Mouse (Mus musculus) heart, adult 2 months (tissue): Measurements from ENCODE around the gene Gm20403. TPM values are rescaled to one million over a fixed set of nuclear protein-coding genes. Genes with fewer than 3 reads are reported as not detected.

Source experiments
- DNase-seq, 2 experiments: peaks; one replicate each; pipeline ENCODE4 v3.0.0; 2021
- H3K27ac ChIP-seq: fragments of 200-600 bp; 2 replicates; pipeline ENCODE4 v1.8.1; 2022
- H3K27me3 ChIP-seq: fragments of 200-500 bp; 2 replicates; pipeline ENCODE4 v1.6.1; 2012; ENCODE audit warnings: mild to moderate bottlenecking, low read length, inconsistent platforms, mixed read lengths; ENCODE audit not compliant: control insufficient read depth, insufficient read depth
- H3K36me3 ChIP-seq: fragments of 200-500 bp; 2 replicates; pipeline ENCODE4 v1.6.1; 2012; ENCODE audit warnings: low read length, inconsistent platforms; ENCODE audit not compliant: control insufficient read depth, insufficient read depth
- H3K4me1 ChIP-seq: fragments of 200-500 bp; 2 replicates; pipeline ENCODE4 v1.6.1; 2011; ENCODE audit warnings: low read length; ENCODE audit not compliant: control insufficient read depth, insufficient read depth
- H3K4me3 ChIP-seq: fragments of 200-600 bp; 2 replicates; pipeline ENCODE4 v1.8.1; 2022
- H3K79me2 ChIP-seq: fragments of 200-500 bp; replicated peaks from 2 replicates; pipeline ENCODE4 v1.6.1; 2012; ENCODE audit warnings: mild to moderate bottlenecking, inconsistent platforms, low read length, moderate library complexity, mixed read lengths; ENCODE audit not compliant: control insufficient read depth, insufficient read depth
- H3K9ac ChIP-seq: fragments of 200-500 bp; 2 replicates; pipeline ENCODE4 v1.6.1; 2012; ENCODE audit warnings: low read depth, mild to moderate bottlenecking, control low read depth, inconsistent platforms, low read length, mixed read lengths
- CTCF ChIP-seq: fragments of 200-600 bp; IDR thresholded peaks from 2 replicates; pipeline ENCODE4 v1.8.1; 2022; ENCODE audit warnings: antibody characterized with exemption, mild to moderate bottlenecking, moderate library complexity
- EP300 ChIP-seq: fragments of 200-500 bp; IDR thresholded peaks from 2 replicates; pipeline ENCODE4 v1.6.1; 2011; ENCODE audit warnings: low read depth, low read length, control low read depth; ENCODE audit not compliant: insufficient read depth
- POLR2A ChIP-seq: fragments of 200-500 bp; IDR thresholded peaks from 2 replicates; pipeline ENCODE4 v1.6.1; 2011; ENCODE audit warnings: mild to moderate bottlenecking, low read depth, low read length, control low read depth; ENCODE audit not compliant: insufficient read depth
- WGBS: fragments of 180-500 bp; shearing (Covaris S2); methylation state at CpG from one replicate; pipeline ENCODE4 v1.1.7; 2018; 5-methylcytosine and 5-hydroxymethylcytosine counted together
- intact Hi-C: fragments of 180-260 bp; cut with DNase I; formaldehyde crosslinking; loops from one replicate; pipeline ENCODE4 v1.15.1; 2025
- polyA plus RNA-seq: library from polyadenylated mRNA; depleted of rRNA; stranded (reverse); fragments of >200 nt; gene quantifications from 2 replicates; pipeline ENCODE4 v1.2.3, GENCODE M21; 2012
- total RNA-seq, 2 experiments: library from RNA; stranded (reverse); gene quantifications; 2 replicates each; pipeline ENCODE4 v1.2.3; 2021

Gm20403 gene
- total and polyA plus RNA-seq, 3 experiments = not detected

DNA sequence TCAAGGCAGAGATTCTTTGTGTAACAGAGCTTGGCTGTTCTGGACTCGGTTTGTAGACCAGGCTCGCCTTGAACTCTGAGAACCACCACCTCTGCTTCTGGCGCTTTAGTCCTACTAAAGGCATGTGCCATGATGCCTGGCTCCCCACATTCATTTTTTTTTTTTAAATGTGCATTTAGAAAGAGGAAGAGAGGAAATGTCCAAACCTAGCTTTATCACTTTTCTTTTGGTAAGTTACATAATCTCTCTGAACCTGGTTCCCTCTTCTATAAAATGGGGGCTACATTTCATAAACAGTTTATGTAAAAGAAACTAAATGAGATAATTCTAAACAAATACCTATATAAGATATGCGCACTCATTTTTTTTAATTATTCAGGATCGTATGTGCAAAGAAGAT, 5.4 kb downstream of the Gm20403 start:
- 95% methylated on average over 5 of the region's 5 CpGs for WGBS
- H3K79me2 ChIP-seq = no peaks in the 10 kb centered on the region; the same call in 1 of the 2 replicates
- no peak overlapping the region for H3K9ac ChIP-seq
- H3K4me1 ChIP-seq = no peaks in the 10 kb centered on the region
- intact Hi-C loops = loop anchor here (10.0 kb wide), 1 partner anchor 146 kb away; no protein-coding TSS in a partner anchor
- no peaks in the 10 kb centered on the region for H3K36me3 ChIP-seq
- H3K27ac ChIP-seq = no peak overlapping the region
- H3K4me3 ChIP-seq = no peak overlapping the region
- H3K27me3 ChIP-seq = no peaks in the 10 kb centered on the region
- DNase-seq = no peak
- TF ChIP-seq POLR2A (no peak), EP300 (no peak), CTCF (no peak)

DNA sequence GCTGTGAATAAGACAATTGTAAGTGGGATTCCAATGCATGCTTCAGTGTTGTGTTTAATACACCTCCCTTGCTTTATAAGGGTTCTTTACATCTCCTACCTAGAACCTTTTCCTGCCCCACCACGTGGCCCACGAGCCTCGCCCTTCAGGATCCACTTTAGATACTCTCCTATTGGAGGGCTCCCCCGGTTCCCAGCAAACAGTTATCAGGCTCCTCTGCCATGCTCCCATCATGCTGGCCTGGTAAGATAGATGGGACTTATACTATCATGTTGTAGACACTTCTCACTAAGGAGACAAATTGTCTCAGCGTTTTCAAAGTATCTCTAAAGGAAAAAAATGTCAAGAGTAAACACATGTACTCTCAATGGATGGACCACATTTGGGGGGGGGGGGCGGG, 5.8 kb downstream of the Gm20403 start:
- intact Hi-C loops = loop anchor here (10.0 kb wide), 1 partner anchor 146 kb away; no protein-coding TSS in a partner anchor
- no peak for TF ChIP-seq EP300
- no peak for TF ChIP-seq POLR2A
- no peak for TF ChIP-seq CTCF
- 80% methylated on average over 6 of the region's 6 CpGs for WGBS
- no peak for DNase-seq
- Histone ChIP-seq H3K27me3 (no peaks in the 10 kb centered on the region), H3K36me3 (no peaks in the 10 kb centered on the region), H3K4me1 (no peaks in the 10 kb centered on the region), H3K4me3 (no peak overlapping the region), H3K27ac (no peak overlapping the region), H3K9ac (no peak overlapping the region), H3K79me2 (no peaks in the 10 kb centered on the region; the same call in 1 of the 2 replicates)

DNA sequence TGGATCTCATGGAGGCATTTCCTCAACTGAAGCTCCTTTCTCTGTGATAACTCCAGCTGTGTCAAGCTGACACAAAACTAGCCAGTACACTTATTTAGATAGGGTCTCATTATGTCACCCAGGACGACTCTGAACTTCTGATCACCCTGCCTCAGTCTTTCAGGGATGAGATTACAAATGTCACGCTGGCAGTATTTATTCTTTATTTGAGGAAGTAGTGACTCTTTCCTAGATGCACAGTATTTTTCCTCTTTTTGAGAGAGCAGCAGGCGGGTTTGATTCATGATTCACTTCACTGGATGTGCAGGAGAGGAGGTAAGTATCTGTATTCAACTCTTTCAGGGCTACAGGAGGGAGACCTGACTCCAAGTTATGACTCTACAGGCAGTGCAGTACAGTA, 17.3 kb downstream of the Gm20403 start:
- Histone ChIP-seq H3K36me3 (no peaks in the 10 kb centered on the region; the same call in 1 of the 2 replicates), H3K4me1 (no peaks in the 10 kb centered on the region), H3K79me2 (no peaks in the 10 kb centered on the region), H3K9ac (no peak overlapping the region), H3K27ac (no peak overlapping the region), H3K27me3 (no peaks in the 10 kb centered on the region), H3K4me3 (no peak overlapping the region)
- WGBS = 46% methylated on average over 3 of the region's 3 CpGs
- no peak for DNase-seq
- TF ChIP-seq CTCF (no peak), POLR2A (no peak), EP300 (no peak)
- intact Hi-C loops = no loop called here

DNA sequence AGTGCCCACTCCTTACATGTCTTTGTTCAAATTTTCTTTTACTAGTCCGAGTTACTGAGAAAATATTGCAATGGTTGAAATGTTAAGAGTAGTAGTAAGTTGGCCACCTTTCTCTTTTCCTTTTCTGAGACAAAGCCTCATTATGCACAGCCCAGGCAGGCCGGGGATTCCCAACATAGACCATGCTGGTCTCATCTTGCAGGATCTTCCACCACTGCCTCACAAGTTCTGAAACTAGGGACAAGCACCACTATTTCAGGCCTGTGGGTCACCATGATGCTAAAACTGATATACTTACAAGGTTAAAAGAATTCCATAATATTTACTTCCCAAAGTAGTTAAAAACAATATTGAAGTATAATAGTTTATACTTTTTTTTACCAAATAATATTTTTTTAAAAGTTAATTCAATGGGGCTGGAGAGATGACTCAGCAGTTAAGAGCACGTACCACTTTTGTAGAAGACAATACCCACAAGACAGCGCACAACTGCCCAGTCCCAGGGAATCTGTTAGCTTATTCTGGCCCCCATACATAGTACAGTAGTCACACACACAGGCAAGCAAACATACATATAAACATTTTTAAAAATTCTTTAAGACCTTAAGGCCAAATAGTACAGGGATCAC, 20.7 kb downstream of the Gm20403 start:
- 97% methylated on average over 4 of the region's 4 CpGs for WGBS

DNA sequence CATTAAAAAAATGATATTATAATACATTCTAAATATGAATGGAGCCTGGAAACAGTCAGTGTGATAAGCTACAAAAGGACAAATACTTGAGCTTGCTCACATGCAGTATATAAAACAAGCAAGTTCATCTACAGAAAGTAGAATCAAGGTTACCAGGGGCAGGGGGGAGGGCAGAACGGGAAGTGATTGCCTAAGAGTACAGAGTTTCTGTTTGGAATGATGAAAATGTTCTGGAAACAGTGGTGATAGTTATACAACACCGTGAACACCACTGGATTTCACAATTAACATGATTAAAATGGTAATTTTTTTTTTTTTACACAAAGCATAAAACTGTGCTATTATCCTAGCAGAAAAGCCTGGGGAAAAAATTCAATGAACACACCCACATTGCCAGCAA, 26.8 kb downstream of the Gm20403 start:
- Histone ChIP-seq H3K9ac (no peak overlapping the region), H3K79me2 (no peaks in the 10 kb centered on the region), H3K27ac (no peak overlapping the region), H3K4me1 (peaks cover 2% of the 10 kb centered on the region), H3K27me3 (no peaks in the 10 kb centered on the region), H3K4me3 (no peak overlapping the region), H3K36me3 (peaks cover 3% of the 10 kb centered on the region)
- TF ChIP-seq EP300 (no peak), POLR2A (no peak), CTCF (no peak)
- intact Hi-C loops = no loop called here
- WGBS = 52% methylated on average over 2 of the region's 2 CpGs
- DNase-seq = no peak

More for the DNA sequence above, 20.7 kb downstream of the Gm20403 start:
- no peaks in the 10 kb centered on the region for H3K79me2 ChIP-seq
- H3K36me3 ChIP-seq = no peaks in the 10 kb centered on the region
- H3K4me3 ChIP-seq = no peak overlapping the region
- H3K9ac ChIP-seq = no peak overlapping the region
- H3K27me3 ChIP-seq = no peaks in the 10 kb centered on the region
- TF ChIP-seq POLR2A (no peak), EP300 (no peak), CTCF (no peak)
- H3K4me1 ChIP-seq = no peaks in the 10 kb centered on the region
- intact Hi-C loops = no loop called here
- no peak overlapping the region for H3K27ac ChIP-seq
- no peak for DNase-seq

DNA sequence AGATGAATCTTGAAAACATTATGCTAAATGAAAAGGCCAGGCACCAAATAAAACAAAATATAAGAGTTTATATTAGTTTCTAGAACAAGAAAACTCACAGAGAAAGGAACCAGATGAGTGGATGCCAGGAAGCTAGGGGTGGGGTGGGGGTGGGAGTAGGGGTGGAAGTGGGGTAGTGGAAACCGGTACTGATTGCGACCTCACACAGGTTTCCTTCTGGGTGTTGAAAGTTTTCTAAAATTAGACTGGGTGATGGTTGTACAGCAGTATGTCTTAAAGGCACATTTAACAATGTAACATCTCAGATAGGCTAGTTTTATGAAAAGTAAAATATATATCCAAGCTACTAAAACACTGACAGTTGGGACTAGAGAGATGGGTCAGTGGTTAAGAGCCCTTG, 29.4 kb downstream of the Gm20403 start:
- intact Hi-C loops = no loop called here
- 15% methylated on average over 2 of the region's 2 CpGs for WGBS
- Histone ChIP-seq H3K4me3 (no peak overlapping the region), H3K9ac (no peak overlapping the region), H3K79me2 (no peaks in the 10 kb centered on the region), H3K27ac (no peak overlapping the region), H3K27me3 (no peaks in the 10 kb centered on the region), H3K36me3 (peaks cover 3% of the 10 kb centered on the region), H3K4me1 (peaks cover 2% of the 10 kb centered on the region)
- TF ChIP-seq EP300 = no peak
- TF ChIP-seq POLR2A = no peak
- no peak for TF ChIP-seq CTCF
- DNase-seq = no peak
